Mouse (Mus musculus): ENCODE results near the gene Fam168a. TPM values are rescaled to one million over a fixed set of nuclear protein-coding genes. Genes with fewer than 3 reads are reported as not detected.

The Fam168a gene
- total and polyA plus RNA-seq, 3 experiments = 36.3 to 39.8 (median 37.1) TPM

GRCm38 (mm10) chr7:100881950-100882349, 175.5 kb downstream of the Fam168a start:
- intact Hi-C loops (cut with DNase I) = no loop called here
- H3K27ac ChIP-seq = no peak overlapping the region
- no peak overlapping the region for H3K4me3 ChIP-seq
- TF ChIP-seq EP300 (IDR thresholded peaks at IDR 0.05; ENCODE audit: insufficient read depth, low read depth, low read length) (no peak), CTCF (IDR thresholded peaks at IDR 0.05) (no peak), POLR2A (IDR thresholded peaks at IDR 0.05; ENCODE audit: insufficient read depth, low read depth, low read length) (no peak)
- H3K27me3 ChIP-seq (ENCODE audit: control insufficient read depth, insufficient read depth, low read length) = no peaks in the 10 kb centered on the region
- H3K4me1 ChIP-seq (ENCODE audit: control insufficient read depth, insufficient read depth, low read length) = no peaks in the 10 kb centered on the region
- WGBS = 86% methylated on average over 4 of the region's 4 CpGs
- no peaks in the 10 kb centered on the region for H3K79me2 ChIP-seq (replicated peaks; ENCODE audit: control insufficient read depth, insufficient read depth, low read length)
- H3K36me3 ChIP-seq (ENCODE audit: control insufficient read depth, insufficient read depth, low read length) = no peaks in the 10 kb centered on the region
- no peak overlapping the region for H3K9ac ChIP-seq (ENCODE audit: low read depth, low read length)
- DNase-seq = no peak

GRCm38 (mm10) chr7:100884460-100884859, 178.0 kb downstream of the Fam168a start:
- Histone ChIP-seq H3K4me3 (no peak overlapping the region), H3K79me2 (replicated peaks; ENCODE audit: control insufficient read depth, insufficient read depth, low read length) (no peaks in the 10 kb centered on the region), H3K9ac (ENCODE audit: low read depth, low read length) (no peak overlapping the region), H3K27me3 (ENCODE audit: control insufficient read depth, insufficient read depth, low read length) (no peaks in the 10 kb centered on the region), H3K27ac (no peak overlapping the region), H3K4me1 (ENCODE audit: control insufficient read depth, insufficient read depth, low read length) (no peaks in the 10 kb centered on the region), H3K36me3 (ENCODE audit: control insufficient read depth, insufficient read depth, low read length) (no peaks in the 10 kb centered on the region)
- no peak for DNase-seq
- intact Hi-C loops (cut with DNase I) = no loop called here
- TF ChIP-seq POLR2A (IDR thresholded peaks at IDR 0.05; ENCODE audit: insufficient read depth, low read depth, low read length) = no peak
- WGBS = 88% methylated on average over 4 of the region's 4 CpGs

GRCm38 (mm10) chr7:100886535-100886934, 180.1 kb downstream of the Fam168a start:
- no peak overlapping the region for H3K4me3 ChIP-seq

More at GRCm38 (mm10) chr7:100886535-100886934, 180.1 kb downstream of the Fam168a start:
- Histone ChIP-seq H3K27ac (no peak overlapping the region), H3K9ac (ENCODE audit: low read depth, low read length) (no peak overlapping the region), H3K27me3 (ENCODE audit: control insufficient read depth, insufficient read depth, low read length) (no peaks in the 10 kb centered on the region), H3K4me1 (ENCODE audit: control insufficient read depth, insufficient read depth, low read length) (no peaks in the 10 kb centered on the region), H3K79me2 (replicated peaks; ENCODE audit: control insufficient read depth, insufficient read depth, low read length) (no peaks in the 10 kb centered on the region), H3K36me3 (ENCODE audit: control insufficient read depth, insufficient read depth, low read length) (no peaks in the 10 kb centered on the region)
- peak in 1 of 2 experiments; percentile 73 for DNase-seq
- intact Hi-C loops (cut with DNase I) = loop anchor here (1.0 kb wide), 1 partner anchor 38 kb away; no protein-coding TSS in a partner anchor
- TF ChIP-seq CTCF (IDR thresholded peaks at IDR 0.05) = no peak; the same call in 1 of the 2 replicates
- no peak for TF ChIP-seq EP300 (IDR thresholded peaks at IDR 0.05; ENCODE audit: insufficient read depth, low read depth, low read length)
- no peak for TF ChIP-seq POLR2A (IDR thresholded peaks at IDR 0.05; ENCODE audit: insufficient read depth, low read depth, low read length)
- WGBS = 30% methylated on average over 3 of the region's 3 CpGs

Small RNA genes lying within 50 kb of the gene (microRNA-seq; reads per million reads assigned to microRNA genes)
- 190 to 249 reads per million in 2 experiments for gene Mir3102

Other genes with a start within 250 kb of the Fam168a start
- 10 to 100 TPM; 33.7 to 39.4 TPM for gene Ucp3, start 233.6 kb upstream of the Fam168a start, total RNA-seq (2021)
- gene Ucp3, start 233.6 kb upstream of the Fam168a start, polyA plus RNA-seq (2012; rRNA removed) = 39.0 and 39.1 TPM in 2 replicates
- 100 to 1,000 TPM; 245 to 496 TPM for gene Ucp2, start 213.3 kb upstream of the Fam168a start, total RNA-seq (2021)
- 109 and 193 TPM in 2 replicates for gene Ucp2, start 213.3 kb upstream of the Fam168a start, polyA plus RNA-seq (2012; rRNA removed)
- not detected for gene Dnajb13, start 191.7 kb upstream of the Fam168a start, total RNA-seq (2021)
- 0.32 and 1.2 TPM in 2 replicates for gene Dnajb13, start 191.7 kb upstream of the Fam168a start, polyA plus RNA-seq (2012; rRNA removed)
- 10 to 100 TPM; 14.1 to 15.4 TPM for gene Coa4, start 169.6 kb upstream of the Fam168a start, total RNA-seq (2021)
- gene Coa4, start 169.6 kb upstream of the Fam168a start, polyA plus RNA-seq (2012; rRNA removed) = 20.0 and 22.9 TPM in 2 replicates
- gene Rab6a, start 99.2 kb upstream of the Fam168a start, total RNA-seq (2021) = 10 to 100 TPM; 59.8 to 64.9 TPM
- 21.1 and 35.8 TPM in 2 replicates for gene Rab6a, start 99.2 kb upstream of the Fam168a start, polyA plus RNA-seq (2012; rRNA removed)
- gene Mrpl48, start 98.3 kb upstream of the Fam168a start, total RNA-seq (2021) = 10 to 100 TPM; 65.7 to 69.9 TPM
- gene Mrpl48, start 98.3 kb upstream of the Fam168a start, polyA plus RNA-seq (2012; rRNA removed) = 24.1 and 32.9 TPM in 2 replicates
- 1 to 10 TPM; 2.2 to 2.5 TPM for gene Plekhb1, start 44.2 kb upstream of the Fam168a start, total RNA-seq (2021)
- gene Plekhb1, start 44.2 kb upstream of the Fam168a start, polyA plus RNA-seq (2012; rRNA removed) = 9.0 and 12.1 TPM in 2 replicates
- gene Relt, start 156.8 kb downstream of the Fam168a start, total RNA-seq (2021) = 1 to 10 TPM; 4.6 to 5.5 TPM
- gene Relt, start 156.8 kb downstream of the Fam168a start, polyA plus RNA-seq (2012; rRNA removed) = 6.4 and 7.2 TPM in 2 replicates
- gene Arhgef17, start 225.5 kb downstream of the Fam168a start, total RNA-seq (2021) = 10 to 100 TPM; 26.2 to 28.4 TPM
- 23.4 and 28.9 TPM in 2 replicates for gene Arhgef17, start 225.5 kb downstream of the Fam168a start, polyA plus RNA-seq (2012; rRNA removed)